In the genomic region with DNA sequence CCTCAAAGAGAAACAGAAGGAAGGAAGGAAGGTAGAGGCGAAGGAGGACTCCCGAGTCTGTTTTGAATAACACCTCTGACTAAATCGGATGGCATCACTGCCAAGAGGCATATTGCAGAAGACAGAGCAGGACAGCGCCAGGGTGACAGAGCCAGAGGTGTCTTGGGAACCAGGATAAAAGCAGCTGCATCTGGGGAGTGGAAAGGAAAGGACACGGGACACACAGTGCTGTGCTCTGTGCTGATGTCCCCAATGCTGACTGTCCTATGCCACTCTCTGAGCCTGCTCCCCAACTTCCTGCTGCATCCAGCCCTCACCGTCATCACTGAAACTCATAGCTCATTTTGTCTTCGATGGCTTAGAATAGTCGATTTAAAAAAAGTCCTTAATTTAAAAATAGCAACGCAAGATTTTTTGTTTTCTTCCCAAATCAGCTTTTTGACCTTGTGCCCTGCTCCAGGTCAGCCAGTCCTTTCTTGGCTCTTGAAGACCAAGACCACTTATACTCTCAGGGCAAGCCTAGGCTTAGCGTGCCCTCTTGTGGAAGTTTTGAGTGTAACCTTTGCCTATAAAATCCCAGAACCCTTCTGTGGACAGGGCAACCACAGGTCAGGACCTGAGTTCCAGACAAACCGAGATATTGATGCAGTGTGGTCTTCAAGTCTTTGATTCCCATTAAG, we compare ENCODE assay signal across 8 mouse cellular contexts. TPM values are rescaled to one million over a fixed set of nuclear protein-coding genes. Genes with fewer than 3 reads are reported as not detected.
DNase-seq lines count a peak whose midpoint lies in the region; ATAC-seq lines count a peak whose summit lies in the region.

No protein-coding gene starts in this region.

- no peak overlapping the region for H3K27ac ChIP-seq in heart, embryonic 12.5 days (ENCODE audit: poor library complexity, severe bottlenecking)
- peak overlapping the region; percentile 47 for H3K27ac ChIP-seq in kidney, embryonic 14.5 days (ENCODE audit: low read depth, low read length)
- H3K27ac ChIP-seq in lung, embryonic 16.5 days (ENCODE audit: low read length), result no peak overlapping the region; the same call in 1 of the 2 replicates

- 0 out of 2 replicates have a peak overlapping the region, but pooled peaks have one; percentile 19 for H3K9ac ChIP-seq in heart, embryonic 12.5 days
- H3K9ac ChIP-seq in kidney, embryonic 14.5 days (ENCODE audit: low read depth, low read length), result no peak overlapping the region
- H3K9ac ChIP-seq in lung, embryonic 16.5 days (ENCODE audit: low read length), result no peak overlapping the region

- 25% methylated on average over 11 of the region's 11 CpGs for WGBS in heart, embryonic 12.5 days
- 21% methylated on average over 11 of the region's 11 CpGs for WGBS in kidney, embryonic 14.5 days
- WGBS in lung, embryonic 16.5 days, result 13% methylated on average over 11 of the region's 11 CpGs

- no peaks in the 10 kb centered on the region for H3K36me3 ChIP-seq in heart, embryonic 12.5 days
- no peaks in the 10 kb centered on the region for H3K36me3 ChIP-seq in kidney, embryonic 14.5 days (ENCODE audit: control insufficient read depth, insufficient read depth, low read length)
- no peaks in the 10 kb centered on the region for H3K36me3 ChIP-seq in lung, embryonic 16.5 days (ENCODE audit: control insufficient read depth, insufficient read depth, low read length)

- no peaks in the 10 kb centered on the region for H3K9me3 ChIP-seq in heart, embryonic 12.5 days (replicated peaks)
- H3K9me3 ChIP-seq in kidney, embryonic 14.5 days (ENCODE audit: control insufficient read depth, low read length), result no peaks in the 10 kb centered on the region
- H3K9me3 ChIP-seq in lung, embryonic 16.5 days (ENCODE audit: control insufficient read depth, low read length), result no peaks in the 10 kb centered on the region

- peaks cover 27% of the 10 kb centered on the region for H3K27me3 ChIP-seq in heart, embryonic 12.5 days (replicated peaks)
- peaks cover 7% of the 10 kb centered on the region for H3K27me3 ChIP-seq in kidney, embryonic 14.5 days (ENCODE audit: control insufficient read depth, insufficient read depth, low read length)
- H3K27me3 ChIP-seq in lung, embryonic 16.5 days (ENCODE audit: control insufficient read depth, insufficient read depth, low read depth, low read length), result peaks cover 6% of the 10 kb centered on the region

- H3K4me2 ChIP-seq in heart, embryonic 12.5 days, result peak overlapping the region; percentile 46
- H3K4me2 ChIP-seq in kidney, embryonic 14.5 days (replicated peaks; ENCODE audit: low read depth, low read length), result no peak overlapping the region
- H3K4me2 ChIP-seq in lung, embryonic 16.5 days (ENCODE audit: low read depth, low read length), result peak overlapping the region; percentile 12

- ATAC-seq in common myeloid progenitor, adult 5-6 weeks (replicated peaks; ENCODE audit: low read depth, poor library complexity, severe bottlenecking), result peak; percentile 58; the same call in 1 of the 2 replicates
- ATAC-seq in heart, embryonic 12.5 days (ENCODE audit: insufficient number of reproducible peaks, low FRiP score), result peak; percentile 44; the same call in 1 of the 2 replicates
- ATAC-seq in kidney, embryonic 14.5 days (ENCODE audit: low FRiP score, low TSS enrichment), result peak; percentile 63; the same call in 1 of the 2 replicates
- ATAC-seq in lung, embryonic 16.5 days (ENCODE audit: low read depth), result peak; percentile 58
- no peak for ATAC-seq in megakaryocyte-erythroid progenitor cell, adult 5-6 weeks (replicated peaks; ENCODE audit: low FRiP score, low TSS enrichment, poor library complexity, severe bottlenecking)

- peaks cover 22% of the 10 kb centered on the region for H3K4me1 ChIP-seq in heart, embryonic 12.5 days (replicated peaks)
- peaks cover 16% of the 10 kb centered on the region for H3K4me1 ChIP-seq in kidney, embryonic 14.5 days (ENCODE audit: control insufficient read depth, insufficient read depth, low read length)
- peaks cover 8% of the 10 kb centered on the region for H3K4me1 ChIP-seq in lung, embryonic 16.5 days (replicated peaks; ENCODE audit: control insufficient read depth, insufficient read depth, low read length)

- DNase-seq in urinary bladder, postnatal 25 days (ENCODE audit: low spot score), result peak; percentile 56
- no peak for DNase-seq in urinary bladder, postnatal 10 days (ENCODE audit: low spot score)
- DNase-seq in right cerebral cortex, adult 2 months (ENCODE audit: low spot score in 2 of 2), result peak; percentile 53 to 69

- no peak overlapping the region for H3K4me3 ChIP-seq in heart, embryonic 12.5 days
- no peak overlapping the region for H3K4me3 ChIP-seq in kidney, embryonic 14.5 days (ENCODE audit: low read length)
- H3K4me3 ChIP-seq in lung, embryonic 16.5 days (ENCODE audit: low read length), result no peak overlapping the region

RNA-seq across cellular contexts. Expression of gene Pou2f3, which starts 0.7 kb away (rescaled TPM):
- not detected in 2 replicates for total RNA-seq in common myeloid progenitor, adult 5-6 weeks (2017)
- not detected in 2 replicates for polyA plus RNA-seq in heart, embryonic 12.5 days (2016; fragmentation: Nextera tagmentation; extraction: Ambion mirVana)
- polyA plus RNA-seq in kidney, embryonic 14.5 days (2014; fragmentation: Nextera tagmentation; extraction: Ambion mirVana), result 0.11 TPM in 1 of 2 replicates, not detected in the other
- polyA plus RNA-seq in lung, embryonic 16.5 days (2015; fragmentation: Nextera tagmentation; extraction: Ambion mirVana), result 0.13 and 0.19 TPM in 2 replicates
- total RNA-seq in megakaryocyte-erythroid progenitor cell, adult 5-6 weeks (2014; fragmentation: Nextera tagmentation), result not detected in 2 replicates
- not detected in 2 replicates for total RNA-seq in megakaryocyte-erythroid progenitor cell, adult 5-6 weeks (2017)

RNA-seq across cellular contexts. Expression of gene Oaf, which starts 28.8 kb away (rescaled TPM):
- 6.4 and 11.6 TPM in 2 replicates for total RNA-seq in common myeloid progenitor, adult 5-6 weeks (2017)
- polyA plus RNA-seq in heart, embryonic 12.5 days (2016; fragmentation: Nextera tagmentation; extraction: Ambion mirVana), result 37.1 and 37.6 TPM in 2 replicates
- polyA plus RNA-seq in kidney, embryonic 14.5 days (2014; fragmentation: Nextera tagmentation; extraction: Ambion mirVana), result 88.5 and 88.9 TPM in 2 replicates
- 35.3 and 38.0 TPM in 2 replicates for polyA plus RNA-seq in lung, embryonic 16.5 days (2015; fragmentation: Nextera tagmentation; extraction: Ambion mirVana)
- total RNA-seq in megakaryocyte-erythroid progenitor cell, adult 5-6 weeks (2014; fragmentation: Nextera tagmentation), result 23.8 and 24.9 TPM in 2 replicates
- total RNA-seq in megakaryocyte-erythroid progenitor cell, adult 5-6 weeks (2017), result 5.7 and 17.9 TPM in 2 replicates
